Mouse (Mus musculus) liver, postnatal 0 days (tissue): ENCODE measurements at regions not wholly inside any gene's neighbourhood (a gene's known extent, or its start where the extent isn't known, plus 50 kb on each side); places are given as distances from the start of the nearest gene placed in this dataset.

Experiments
- ATAC-seq: fragments of 200-750 bp; cut with Nextera tagmentation; 2 replicates; pipeline ENCODE4 v1.8.0; 2017; ENCODE audit warnings: mild to moderate bottlenecking, moderate library complexity
- DNase-seq: peaks from one replicate; pipeline ENCODE4 v3.0.0-alpha.2; 2016
- H3K27ac ChIP-seq: fragments of 300-500 bp; sonication (generic); 2 replicates; pipeline ENCODE4 v1.5.1; 2014; ENCODE audit warnings: antibody characterized with exemption, moderate library complexity, mild to moderate bottlenecking, low read depth
- H3K27me3 ChIP-seq: fragments of 300-500 bp; sonication (generic); 2 replicates; pipeline ENCODE4 v1.6.1; 2014; ENCODE audit warnings: low read length, control low read depth, mixed read lengths; ENCODE audit not compliant: insufficient read depth
- H3K36me3 ChIP-seq: fragments of 300-500 bp; sonication (generic); replicated peaks from 2 replicates; pipeline ENCODE4 v1.6.1; 2014; ENCODE audit warnings: mild to moderate bottlenecking, control low read depth, low read length, moderate library complexity, mixed read lengths; ENCODE audit not compliant: insufficient read depth
- H3K4me1 ChIP-seq: fragments of 300-500 bp; sonication (generic); 2 replicates; pipeline ENCODE4 v1.6.1; 2014; ENCODE audit warnings: antibody characterized with exemption, mild to moderate bottlenecking, control low read depth; ENCODE audit not compliant: insufficient read depth
- H3K4me2 ChIP-seq: fragments of 300-500 bp; sonication (generic); 2 replicates; pipeline ENCODE4 v1.6.1; 2014; ENCODE audit warnings: low read depth, mild to moderate bottlenecking, low read length, moderate library complexity, mixed read lengths
- H3K4me3 ChIP-seq: fragments of 300-500 bp; sonication (generic); 2 replicates; pipeline ENCODE4 v1.5.1; 2014; ENCODE audit warnings: low read depth, low read length
- H3K9ac ChIP-seq: fragments of 300-500 bp; sonication (generic); replicated peaks from 2 replicates; pipeline ENCODE4 v1.6.1; 2014; ENCODE audit warnings: mild to moderate bottlenecking, moderate library complexity
- H3K9me3 ChIP-seq: fragments of 300-500 bp; sonication (generic); 2 replicates; pipeline ENCODE4 v1.6.1; 2016; ENCODE audit warnings: mild to moderate bottlenecking, control low read depth, low read length, mixed read lengths
- CTCF ChIP-seq: sonication (generic); IDR thresholded peaks from 2 replicates; pipeline ENCODE4 v1.5.1; 2016; ENCODE audit warnings: antibody characterized with exemption, low read depth
- EP300 ChIP-seq: IDR thresholded peaks from 2 replicates; pipeline ENCODE4 v1.6.1; 2016; ENCODE audit warnings: antibody characterized with exemption, low read depth, mild to moderate bottlenecking
- WGBS: fragments of 180-500 bp; shearing (Covaris S2); extraction: QIAGEN DNeasy Blood & Tissue Kit; methylation state at CpG from one replicate; pipeline ENCODE4 v1.1.7; 2014; ENCODE audit not compliant: insufficient replicate concordance; 5-methylcytosine and 5-hydroxymethylcytosine counted together

- WGBS, result 75% methylated on average over 2 of the region's 2 CpGs
- TF ChIP-seq CTCF (no peak), EP300 (no peak)
- no peak for ATAC-seq
- H3K9ac ChIP-seq, result no peak overlapping the region
- no peaks in the 10 kb centered on the region for H3K27me3 ChIP-seq
- DNase-seq, result no peak
- no peak overlapping the region for H3K27ac ChIP-seq
- H3K4me1 ChIP-seq, result no peaks in the 10 kb centered on the region
- H3K36me3 ChIP-seq, result no peaks in the 10 kb centered on the region
- H3K4me3 ChIP-seq, result no peak overlapping the region
- no peak overlapping the region for H3K4me2 ChIP-seq
- H3K9me3 ChIP-seq, result no peaks in the 10 kb centered on the region
Observed at GRCm38 (mm10) chr17:52076746-52077145, 243.7 kb upstream of the Satb1 start.

GRCm38 (mm10) chr17:52067721-52068120 is 234.6 kb upstream of the Satb1 start:
- TF ChIP-seq CTCF (no peak), EP300 (no peak)
- WGBS, result 73% methylated on average over 2 of the region's 2 CpGs
- Histone ChIP-seq H3K9me3 (no peaks in the 10 kb centered on the region), H3K36me3 (no peaks in the 10 kb centered on the region), H3K9ac (no peak overlapping the region), H3K27me3 (no peaks in the 10 kb centered on the region), H3K4me3 (no peak overlapping the region), H3K27ac (no peak overlapping the region), H3K4me2 (no peak overlapping the region), H3K4me1 (no peaks in the 10 kb centered on the region)
- no peak for ATAC-seq
- no peak for DNase-seq

- no peaks in the 10 kb centered on the region for H3K9me3 ChIP-seq
- no peak for DNase-seq
- 76% methylated on average over 5 of the region's 5 CpGs for WGBS
- TF ChIP-seq CTCF (no peak), EP300 (no peak)
- H3K4me3 ChIP-seq, result no peak overlapping the region
- ATAC-seq, result no peak
- H3K4me1 ChIP-seq, result no peaks in the 10 kb centered on the region
- H3K27ac ChIP-seq, result no peak overlapping the region
- H3K9ac ChIP-seq, result no peak overlapping the region
- no peak overlapping the region for H3K4me2 ChIP-seq
- no peaks in the 10 kb centered on the region for H3K27me3 ChIP-seq
- no peaks in the 10 kb centered on the region for H3K36me3 ChIP-seq
Observed at GRCm38 (mm10) chr17:52064618-52065017, 231.5 kb upstream of the Satb1 start.

- ATAC-seq, result no peak
- Histone ChIP-seq H3K4me1 (no peaks in the 10 kb centered on the region), H3K27me3 (no peaks in the 10 kb centered on the region), H3K27ac (no peak overlapping the region), H3K36me3 (no peaks in the 10 kb centered on the region), H3K9me3 (no peaks in the 10 kb centered on the region), H3K4me3 (no peak overlapping the region), H3K9ac (no peak overlapping the region), H3K4me2 (no peak overlapping the region)
- no peak for DNase-seq
- WGBS, result 45% methylated on average over 4 of the region's 4 CpGs
- TF ChIP-seq EP300 (no peak), CTCF (no peak)
Observed at GRCm38 (mm10) chr17:52063121-52063520, 230.0 kb upstream of the Satb1 start.

GRCm38 (mm10) chr17:52062096-52062665 is 229.1 kb upstream of the Satb1 start:
- H3K9ac ChIP-seq, result no peak overlapping the region
- DNase-seq, result no peak
- H3K36me3 ChIP-seq, result no peaks in the 10 kb centered on the region
- no peak overlapping the region for H3K4me3 ChIP-seq
- H3K27me3 ChIP-seq, result no peaks in the 10 kb centered on the region
- no peak for ATAC-seq
- no peak overlapping the region for H3K4me2 ChIP-seq
- WGBS, result 49% methylated on average over 11 of the region's 11 CpGs
- no peak for TF ChIP-seq EP300
- TF ChIP-seq CTCF, result no peak
- no peaks in the 10 kb centered on the region for H3K9me3 ChIP-seq
- H3K27ac ChIP-seq, result no peak overlapping the region
- no peaks in the 10 kb centered on the region for H3K4me1 ChIP-seq

- TF ChIP-seq EP300 (no peak), CTCF (no peak)
- no peak overlapping the region for H3K4me3 ChIP-seq
- no peaks in the 10 kb centered on the region for H3K4me1 ChIP-seq
- H3K4me2 ChIP-seq, result no peak overlapping the region
- DNase-seq, result no peak
- no peak overlapping the region for H3K9ac ChIP-seq
- H3K27me3 ChIP-seq, result no peaks in the 10 kb centered on the region
- no peak for ATAC-seq
- no peaks in the 10 kb centered on the region for H3K9me3 ChIP-seq
- H3K27ac ChIP-seq, result no peak overlapping the region
- no peaks in the 10 kb centered on the region for H3K36me3 ChIP-seq
- WGBS, result 74% methylated on average over 4 of the region's 4 CpGs
Observed at GRCm38 (mm10) chr17:52036479-52036878, 203.4 kb upstream of the Satb1 start.

GRCm38 (mm10) chr17:52031079-52031478 is 198.0 kb upstream of the Satb1 start:
- 82% methylated on average over 8 of the region's 8 CpGs for WGBS
- H3K4me3 ChIP-seq, result no peak overlapping the region

More at GRCm38 (mm10) chr17:52031079-52031478, 198.0 kb upstream of the Satb1 start:
- Histone ChIP-seq H3K36me3 (no peaks in the 10 kb centered on the region), H3K27me3 (no peaks in the 10 kb centered on the region), H3K4me1 (no peaks in the 10 kb centered on the region), H3K4me2 (no peak overlapping the region), H3K9ac (no peak overlapping the region), H3K27ac (no peak overlapping the region), H3K9me3 (no peaks in the 10 kb centered on the region)
- no peak for TF ChIP-seq EP300
- no peak for TF ChIP-seq CTCF
- ATAC-seq, result no peak
- DNase-seq, result no peak
